Mouse (Mus musculus) lung, embryonic 16.5 days (tissue): Measurements from ENCODE around the gene St6galnac3. TPM values are rescaled to one million over a fixed set of nuclear protein-coding genes. Genes with fewer than 3 reads are reported as not detected.

Experiments
- ATAC-seq: fragments of 200-750 bp; cut with Nextera tagmentation; 2 replicates; pipeline ENCODE4 v1.8.0; 2017; ENCODE audit warnings: low read depth, mild to moderate bottlenecking, moderate library complexity
- H3K27ac ChIP-seq: fragments of 300-500 bp; sonication (generic); 2 replicates; pipeline ENCODE4 v1.5.1; 2014; ENCODE audit warnings: mild to moderate bottlenecking, control low read depth, low read length
- H3K27me3 ChIP-seq: fragments of 300-500 bp; sonication (generic); 2 replicates; pipeline ENCODE4 v1.6.1; 2014; ENCODE audit warnings: low read depth, low read length, mixed read lengths; ENCODE audit not compliant: control insufficient read depth, insufficient read depth
- H3K36me3 ChIP-seq: fragments of 300-500 bp; sonication (generic); 2 replicates; pipeline ENCODE4 v1.6.1; 2014; ENCODE audit warnings: low read length; ENCODE audit not compliant: control insufficient read depth, insufficient read depth
- H3K4me1 ChIP-seq: fragments of 300-500 bp; sonication (generic); replicated peaks from 2 replicates; pipeline ENCODE4 v1.6.1; 2014; ENCODE audit warnings: low read length, mixed read lengths; ENCODE audit not compliant: control insufficient read depth, insufficient read depth
- H3K4me2 ChIP-seq: fragments of 300-500 bp; sonication (generic); 2 replicates; pipeline ENCODE4 v1.6.1; 2014; ENCODE audit warnings: low read depth, low read length, control low read depth
- H3K4me3 ChIP-seq: fragments of 300-500 bp; sonication (generic); 2 replicates; pipeline ENCODE4 v1.5.1; 2014; ENCODE audit warnings: mild to moderate bottlenecking, low read length, control low read depth
- H3K9ac ChIP-seq: fragments of 300-500 bp; sonication (generic); 2 replicates; pipeline ENCODE4 v1.6.1; 2014; ENCODE audit warnings: low read length, control low read depth
- H3K9me3 ChIP-seq: fragments of 300-500 bp; sonication (generic); 2 replicates; pipeline ENCODE4 v1.6.1; 2016; ENCODE audit warnings: low read length; ENCODE audit not compliant: control insufficient read depth
- WGBS: fragments of 180-500 bp; shearing (Covaris S2); extraction: QIAGEN DNeasy Blood & Tissue Kit; methylation state at CpG from one replicate; pipeline ENCODE4 v1.1.7; 2014; 5-methylcytosine and 5-hydroxymethylcytosine counted together
- polyA plus RNA-seq: library from polyadenylated mRNA; unstranded; fragments of >200 nt; fragmentation: Nextera tagmentation; extraction: Ambion mirVana; gene quantifications from 2 replicates; pipeline ENCODE4 v1.2.1, GENCODE M21; 2015

The St6galnac3 gene
- polyA plus RNA-seq, 1 experiment from 2014 or later, result 28.4 TPM

- Histone ChIP-seq H3K36me3 (no peaks in the 10 kb centered on the region), H3K4me3 (no peak overlapping the region), H3K9me3 (no peaks in the 10 kb centered on the region), H3K27me3 (no peaks in the 10 kb centered on the region), H3K27ac (0 out of 2 replicates have a peak overlapping the region, but pooled peaks have one; percentile 6), H3K4me2 (peak overlapping the region; percentile 16; the same call in 1 of the 2 replicates), H3K4me1 (peaks cover 3% of the 10 kb centered on the region; the same call in 1 of the 2 replicates), H3K9ac (no peak overlapping the region)
- 39% methylated on average over 10 of the region's 10 CpGs for WGBS
- ATAC-seq, result peak; percentile 95
Observed at GRCm38 (mm10) chr3:153631988-153632672, 92.8 kb downstream of the St6galnac3 start.

- WGBS, result 77% methylated on average over 5 of the region's 5 CpGs
- ATAC-seq, result no peak
- H3K27me3 ChIP-seq, result no peaks in the 10 kb centered on the region
- H3K27ac ChIP-seq, result no peak overlapping the region
- H3K9me3 ChIP-seq, result no peaks in the 10 kb centered on the region
- no peaks in the 10 kb centered on the region for H3K36me3 ChIP-seq
- H3K4me2 ChIP-seq, result no peak overlapping the region
- H3K4me3 ChIP-seq, result no peak overlapping the region
- no peak overlapping the region for H3K9ac ChIP-seq
- H3K4me1 ChIP-seq, result no peaks in the 10 kb centered on the region
Observed at GRCm38 (mm10) chr3:153626237-153626636, 98.7 kb downstream of the St6galnac3 start.

GRCm38 (mm10) chr3:153618976-153619375 lies 106.0 kb downstream of the St6galnac3 start:
- no peak overlapping the region for H3K4me2 ChIP-seq
- no peaks in the 10 kb centered on the region for H3K27me3 ChIP-seq
- no peaks in the 10 kb centered on the region for H3K36me3 ChIP-seq
- 83% methylated on average over 7 of the region's 7 CpGs for WGBS
- peaks cover 13% of the 10 kb centered on the region for H3K4me1 ChIP-seq
- H3K4me3 ChIP-seq, result no peak overlapping the region
- H3K27ac ChIP-seq, result no peak overlapping the region
- no peak overlapping the region for H3K9ac ChIP-seq
- H3K9me3 ChIP-seq, result no peaks in the 10 kb centered on the region
- ATAC-seq, result no peak

GRCm38 (mm10) chr3:153616849-153617248 lies 108.1 kb downstream of the St6galnac3 start:
- no peak for ATAC-seq
- Histone ChIP-seq H3K4me3 (no peak overlapping the region), H3K36me3 (no peaks in the 10 kb centered on the region), H3K27ac (no peak overlapping the region), H3K4me1 (peaks cover 13% of the 10 kb centered on the region), H3K27me3 (no peaks in the 10 kb centered on the region), H3K4me2 (no peak overlapping the region), H3K9me3 (no peaks in the 10 kb centered on the region), H3K9ac (no peak overlapping the region)
- whole genome bisulfite sequencing, result 37% methylated on average over 8 of the region's 8 CpGs

- no peak overlapping the region for H3K9ac ChIP-seq
- H3K36me3 ChIP-seq, result no peaks in the 10 kb centered on the region
Observed at GRCm38 (mm10) chr3:153610239-153610638, 114.7 kb downstream of the St6galnac3 start.

GRCm38 (mm10) chr3:153606331-153606730 lies 118.6 kb downstream of the St6galnac3 start:
- Histone ChIP-seq H3K9me3 (no peaks in the 10 kb centered on the region), H3K4me1 (no peaks in the 10 kb centered on the region), H3K4me2 (no peak overlapping the region), H3K27ac (no peak overlapping the region), H3K4me3 (no peak overlapping the region), H3K36me3 (no peaks in the 10 kb centered on the region), H3K27me3 (no peaks in the 10 kb centered on the region), H3K9ac (no peak overlapping the region)
- no peak for ATAC-seq
- WGBS, result 79% methylated on average over 3 of the region's 3 CpGs

More at GRCm38 (mm10) chr3:153610239-153610638, 114.7 kb downstream of the St6galnac3 start:
- no peak for ATAC-seq
- Histone ChIP-seq H3K4me3 (no peak overlapping the region), H3K27me3 (no peaks in the 10 kb centered on the region), H3K4me2 (no peak overlapping the region), H3K27ac (no peak overlapping the region), H3K9me3 (no peaks in the 10 kb centered on the region), H3K4me1 (no peaks in the 10 kb centered on the region)
- WGBS, result 74% methylated on average over 13 of the region's 13 CpGs

GRCm38 (mm10) chr3:153605767-153606098 lies 119.2 kb downstream of the St6galnac3 start:
- Histone ChIP-seq H3K4me1 (no peaks in the 10 kb centered on the region), H3K36me3 (no peaks in the 10 kb centered on the region), H3K4me2 (no peak overlapping the region), H3K4me3 (no peak overlapping the region), H3K9me3 (no peaks in the 10 kb centered on the region), H3K9ac (no peak overlapping the region), H3K27me3 (no peaks in the 10 kb centered on the region), H3K27ac (no peak overlapping the region)
- 78% methylated on average over 11 of the region's 11 CpGs for WGBS
- no peak for ATAC-seq

GRCm38 (mm10) chr3:153605089-153605766 lies 119.7 kb downstream of the St6galnac3 start:
- Histone ChIP-seq H3K9me3 (no peaks in the 10 kb centered on the region), H3K4me3 (no peak overlapping the region), H3K27me3 (no peaks in the 10 kb centered on the region), H3K4me2 (no peak overlapping the region), H3K27ac (no peak overlapping the region), H3K9ac (no peak overlapping the region), H3K36me3 (no peaks in the 10 kb centered on the region), H3K4me1 (no peaks in the 10 kb centered on the region)
- WGBS, result 82% methylated on average over 19 of the region's 19 CpGs
- no peak for ATAC-seq

- ATAC-seq, result no peak
- no peak overlapping the region for H3K9ac ChIP-seq
Observed at GRCm38 (mm10) chr3:153599179-153599578, 125.8 kb downstream of the St6galnac3 start.

More at GRCm38 (mm10) chr3:153599179-153599578, 125.8 kb downstream of the St6galnac3 start:
- Histone ChIP-seq H3K4me2 (no peak overlapping the region), H3K4me1 (no peaks in the 10 kb centered on the region), H3K4me3 (no peak overlapping the region), H3K36me3 (no peaks in the 10 kb centered on the region), H3K9me3 (no peaks in the 10 kb centered on the region), H3K27ac (no peak overlapping the region), H3K27me3 (no peaks in the 10 kb centered on the region)
- WGBS, result 76% methylated on average over 2 of the region's 2 CpGs
